Mouse (Mus musculus) G1E (cell line): ENCODE measurements around the gene Cd248.

Experiments used
- CTCF ChIP-seq: IDR thresholded peaks from 2 replicates; pipeline ENCODE4 v1.5.1; 2012; ENCODE audit warnings: low read depth, low read length, inconsistent platforms, mixed read lengths
- GATA1 ChIP-seq: IDR thresholded peaks from 2 replicates; pipeline ENCODE4 v1.6.1; 2012; ENCODE audit warnings: borderline replicate concordance, low read length, inconsistent platforms, mixed read lengths

DNA sequence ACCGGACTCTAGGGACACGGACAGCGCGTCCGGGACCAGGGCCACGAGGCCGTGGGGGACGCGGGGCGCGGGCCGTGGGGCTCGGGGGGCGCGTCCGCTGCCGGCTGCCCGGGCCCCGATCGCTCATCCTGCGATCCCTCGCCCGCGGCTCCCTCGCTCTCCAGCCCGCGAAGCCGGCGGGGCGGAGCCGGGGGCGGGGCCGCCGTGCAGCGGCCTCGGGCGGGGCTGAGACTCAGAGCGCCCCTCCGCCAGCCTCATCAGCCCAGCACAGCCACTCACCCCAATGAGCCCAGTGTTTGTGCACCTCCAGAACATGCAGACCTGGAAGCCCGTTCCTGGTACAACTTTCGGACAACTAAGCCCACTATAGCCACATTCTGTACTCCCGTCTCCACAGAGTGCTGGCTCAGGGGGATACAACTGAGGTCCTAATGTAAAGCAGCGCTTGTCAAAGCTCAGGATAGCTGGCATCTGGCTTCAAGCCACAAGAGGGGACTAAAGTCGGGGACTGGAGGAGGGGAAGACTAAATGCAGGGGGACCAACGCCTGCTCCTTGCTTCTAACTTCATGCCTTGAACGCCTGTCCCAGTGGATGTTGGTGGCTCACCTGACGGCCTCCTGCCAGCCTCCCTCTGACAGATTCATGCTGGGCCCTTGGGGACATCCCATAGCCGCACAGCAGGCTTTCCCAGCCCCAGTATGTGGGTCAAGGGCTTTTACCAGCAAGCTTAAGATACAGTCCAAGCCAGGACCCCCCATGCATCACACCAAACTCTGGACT lies 30.7 kb downstream of the Cd248 start, which contains the start of gene Cnih2:
- TF ChIP-seq GATA1 (no peak), CTCF (no peak)
